Mouse (Mus musculus) erythroblast, embryonic 14.5 days (primary cell): ENCODE results near the gene Sfxn5. TPM values are rescaled to one million over a fixed set of nuclear protein-coding genes. Genes with fewer than 3 reads are reported as not detected.

Source experiments
- H3K27me3 ChIP-seq: 2 replicates; pipeline ENCODE4 v1.6.1; 2012; ENCODE audit warnings: inconsistent platforms; ENCODE audit not compliant: control insufficient read depth
- H3K36me3 ChIP-seq: 2 replicates; pipeline ENCODE4 v1.6.1; 2012; ENCODE audit warnings: mild to moderate bottlenecking, inconsistent platforms; ENCODE audit not compliant: control insufficient read depth
- H3K4me1 ChIP-seq: 2 replicates; pipeline ENCODE4 v1.6.1; 2012; ENCODE audit warnings: inconsistent platforms; ENCODE audit not compliant: control insufficient read depth
- H3K4me3 ChIP-seq: replicated peaks from 2 replicates; pipeline ENCODE3; 2012; ENCODE audit warnings: moderate library complexity, mild to moderate bottlenecking, inconsistent platforms
- H3K9me3 ChIP-seq: 2 replicates; pipeline ENCODE4 v1.6.1; 2012; ENCODE audit warnings: low read length, inconsistent platforms, mixed read lengths; ENCODE audit not compliant: control insufficient read depth
- GATA1 ChIP-seq: IDR thresholded peaks from 2 replicates; pipeline ENCODE4 v1.6.1; 2012; ENCODE audit warnings: low read length, inconsistent platforms, mixed read lengths
- TAL1 ChIP-seq: IDR thresholded peaks from 3 replicates; pipeline ENCODE4 v1.6.1; 2012; ENCODE audit warnings: low read length, inconsistent platforms, mixed read lengths
- polyA plus RNA-seq: library from polyadenylated mRNA; stranded (reverse); fragments of >175 nt; gene quantifications from 2 replicates; pipeline ENCODE4 v1.2.3, GENCODE M21; 2012

The Sfxn5 gene
- polyA plus RNA-seq, 1 experiment: 0.08 TPM

- Histone ChIP-seq H3K27me3 (no peaks in the 10 kb centered on the region), H3K36me3 (no peaks in the 10 kb centered on the region), H3K4me3 (no peak overlapping the region), H3K9me3 (no peaks in the 10 kb centered on the region), H3K4me1 (no peaks in the 10 kb centered on the region)
- TF ChIP-seq GATA1: no peak
- TF ChIP-seq TAL1: no peak
Observed at GRCm38 (mm10) chr6:85305826-85306225, 27.4 kb downstream of the Sfxn5 start.

- no peak for TF ChIP-seq GATA1
- no peak for TF ChIP-seq TAL1
- Histone ChIP-seq H3K9me3 (no peaks in the 10 kb centered on the region), H3K27me3 (no peaks in the 10 kb centered on the region), H3K4me3 (no peak overlapping the region), H3K4me1 (no peaks in the 10 kb centered on the region), H3K36me3 (no peaks in the 10 kb centered on the region)
Observed at GRCm38 (mm10) chr6:85304966-85305365, 28.3 kb downstream of the Sfxn5 start.

- no peaks in the 10 kb centered on the region for H3K36me3 ChIP-seq
- no peak for TF ChIP-seq TAL1
- no peak for TF ChIP-seq GATA1
- no peaks in the 10 kb centered on the region for H3K9me3 ChIP-seq
- no peaks in the 10 kb centered on the region for H3K27me3 ChIP-seq
- no peaks in the 10 kb centered on the region for H3K4me1 ChIP-seq
- H3K4me3 ChIP-seq: no peak overlapping the region
Observed at GRCm38 (mm10) chr6:85302326-85303055, 30.7 kb downstream of the Sfxn5 start.

- Histone ChIP-seq H3K9me3 (no peaks in the 10 kb centered on the region), H3K4me3 (no peak overlapping the region), H3K36me3 (no peaks in the 10 kb centered on the region), H3K27me3 (no peaks in the 10 kb centered on the region), H3K4me1 (no peaks in the 10 kb centered on the region)
- no peak for TF ChIP-seq TAL1
- TF ChIP-seq GATA1: no peak
Observed at GRCm38 (mm10) chr6:85295384-85296167, 37.6 kb downstream of the Sfxn5 start.

GRCm38 (mm10) chr6:85294004-85294379 is 39.2 kb downstream of the Sfxn5 start:
- Histone ChIP-seq H3K27me3 (no peaks in the 10 kb centered on the region), H3K4me1 (no peaks in the 10 kb centered on the region), H3K9me3 (no peaks in the 10 kb centered on the region), H3K4me3 (no peak overlapping the region), H3K36me3 (no peaks in the 10 kb centered on the region)
- no peak for TF ChIP-seq TAL1
- no peak for TF ChIP-seq GATA1

- no peaks in the 10 kb centered on the region for H3K36me3 ChIP-seq
- H3K9me3 ChIP-seq: no peaks in the 10 kb centered on the region
- no peak for TF ChIP-seq TAL1
- TF ChIP-seq GATA1: no peak
- H3K4me3 ChIP-seq: no peak overlapping the region
- H3K27me3 ChIP-seq: no peaks in the 10 kb centered on the region
- H3K4me1 ChIP-seq: peaks cover 3% of the 10 kb centered on the region
Observed at GRCm38 (mm10) chr6:85293255-85294003, 39.8 kb downstream of the Sfxn5 start.

- Histone ChIP-seq H3K27me3 (no peaks in the 10 kb centered on the region), H3K4me1 (peaks cover 7% of the 10 kb centered on the region), H3K9me3 (no peaks in the 10 kb centered on the region), H3K4me3 (no peak overlapping the region), H3K36me3 (no peaks in the 10 kb centered on the region)
- TF ChIP-seq GATA1 (no peak), TAL1 (no peak)
Observed at GRCm38 (mm10) chr6:85290869-85291824, 42.1 kb downstream of the Sfxn5 start.

GRCm38 (mm10) chr6:85288193-85288857 is 44.9 kb downstream of the Sfxn5 start:
- H3K36me3 ChIP-seq: no peaks in the 10 kb centered on the region
- H3K4me3 ChIP-seq: no peak overlapping the region
- H3K4me1 ChIP-seq: peaks cover 7% of the 10 kb centered on the region
- no peaks in the 10 kb centered on the region for H3K9me3 ChIP-seq
- no peak for TF ChIP-seq TAL1
- no peak for TF ChIP-seq GATA1
- H3K27me3 ChIP-seq: no peaks in the 10 kb centered on the region
